Mouse (Mus musculus) kidney, adult 2 months (tissue): Measurements from ENCODE around the gene Adh4.

Source experiments
- CTCF ChIP-seq: fragments of 200-500 bp; conservative IDR thresholded peaks from 2 replicates; pipeline ENCODE4 v1.5.1; 2011; ENCODE audit warnings: low read depth, mild to moderate bottlenecking, control low read depth, low read length, moderate library complexity, mixed read lengths; ENCODE audit not compliant: insufficient read depth, insufficient read length
- POLR2A ChIP-seq: fragments of 200-500 bp; IDR thresholded peaks from one replicate; pipeline ENCODE4 v1.6.1; 2011; ENCODE audit warnings: low read depth, low read length, control low read depth

- no peak for TF ChIP-seq CTCF
- TF ChIP-seq POLR2A: no peak
Measured at GRCm38 (mm10) chr3:138373920-138374319, 41.3 kb upstream of the Adh4 start.
